Mouse (Mus musculus): ENCODE data around the gene Pik3r4.

The Pik3r4 gene

GRCm38 (mm10) chr9:105700702-105701101, 57.9 kb downstream of the Pik3r4 start:
- no peak for DNase-seq

GRCm38 (mm10) chr9:105701966-105702365, 59.2 kb downstream of the Pik3r4 start:
- DNase-seq: no peak

DNA sequence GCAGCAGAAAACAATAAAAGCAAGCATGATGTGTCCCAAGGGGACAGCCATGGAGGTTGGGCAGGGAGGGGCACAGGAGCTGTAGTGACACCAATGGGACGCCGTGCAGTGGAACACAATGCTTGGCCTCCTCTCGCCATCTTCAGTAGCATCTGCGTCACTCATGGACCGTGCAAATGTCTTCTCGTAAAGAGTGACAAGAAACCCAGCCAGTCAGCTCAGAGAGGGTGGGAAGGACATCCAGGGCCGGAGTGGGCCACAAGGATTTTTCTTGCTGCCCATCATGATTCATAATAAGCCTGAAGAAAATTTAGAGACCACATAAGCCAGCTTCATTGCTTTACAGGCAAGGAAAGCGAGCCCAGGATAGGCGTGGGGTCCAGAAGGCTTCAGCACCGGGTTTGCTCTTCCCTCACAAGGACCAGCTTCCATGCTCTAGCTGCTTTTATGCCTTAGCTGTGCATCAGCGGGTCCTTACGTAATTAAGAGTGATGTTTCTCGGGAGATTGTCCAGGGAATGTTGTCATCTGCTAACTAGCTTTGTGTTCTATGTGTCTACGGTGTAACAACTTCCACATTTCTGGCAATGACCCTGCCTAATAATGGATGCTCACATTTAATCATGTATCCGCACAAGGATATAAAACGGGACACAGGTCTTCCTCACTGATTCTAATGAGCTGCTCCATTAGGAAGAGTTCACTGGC, 61.6 kb downstream of the Pik3r4 start:
- no peak for DNase-seq

- DNase-seq: no peak
These were observed 62.2 kb downstream of the Pik3r4 start for GRCm38 (mm10) chr9:105705011-105705410.

DNA sequence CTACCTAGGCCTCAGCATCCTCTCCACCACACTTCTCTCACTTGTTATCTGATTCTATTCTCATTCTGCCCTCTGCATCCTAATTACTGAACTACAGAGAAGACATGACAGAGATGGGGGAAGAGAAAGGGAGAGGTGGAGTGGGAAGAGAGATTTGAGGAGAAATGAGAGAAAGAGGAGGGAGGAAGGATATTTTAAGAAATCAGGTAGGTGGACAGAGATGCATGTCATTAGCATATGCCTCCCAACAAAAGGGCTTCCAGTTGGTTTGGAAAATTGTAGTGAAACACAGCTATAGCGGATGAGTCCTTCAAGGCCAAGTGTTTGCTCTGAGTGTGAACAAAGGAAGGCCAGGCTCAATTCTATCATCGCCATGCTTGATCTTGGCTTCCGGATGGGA, 69.3 kb downstream of the Pik3r4 start:
- DNase-seq: no peak

DNA sequence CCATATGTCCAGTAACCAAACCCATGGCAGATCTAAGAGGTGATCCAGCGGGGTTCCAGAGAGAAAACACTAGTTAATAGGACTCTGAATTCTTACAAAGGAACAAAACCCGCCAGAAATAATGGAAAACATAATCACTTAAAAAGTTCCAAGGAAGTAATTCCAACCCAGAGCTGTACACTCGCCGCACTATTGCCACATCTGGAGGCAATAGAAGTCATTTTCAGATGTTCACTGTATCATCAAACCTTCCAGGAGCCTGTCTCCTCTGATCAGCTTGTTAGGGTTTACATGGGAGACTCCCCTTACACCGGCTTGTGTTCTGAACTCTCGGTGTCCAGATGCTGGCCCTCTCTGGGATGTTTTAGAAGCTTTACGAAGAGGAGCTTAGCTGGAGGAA, 76.6 kb downstream of the Pik3r4 start:
- DNase-seq: no peak

DNA sequence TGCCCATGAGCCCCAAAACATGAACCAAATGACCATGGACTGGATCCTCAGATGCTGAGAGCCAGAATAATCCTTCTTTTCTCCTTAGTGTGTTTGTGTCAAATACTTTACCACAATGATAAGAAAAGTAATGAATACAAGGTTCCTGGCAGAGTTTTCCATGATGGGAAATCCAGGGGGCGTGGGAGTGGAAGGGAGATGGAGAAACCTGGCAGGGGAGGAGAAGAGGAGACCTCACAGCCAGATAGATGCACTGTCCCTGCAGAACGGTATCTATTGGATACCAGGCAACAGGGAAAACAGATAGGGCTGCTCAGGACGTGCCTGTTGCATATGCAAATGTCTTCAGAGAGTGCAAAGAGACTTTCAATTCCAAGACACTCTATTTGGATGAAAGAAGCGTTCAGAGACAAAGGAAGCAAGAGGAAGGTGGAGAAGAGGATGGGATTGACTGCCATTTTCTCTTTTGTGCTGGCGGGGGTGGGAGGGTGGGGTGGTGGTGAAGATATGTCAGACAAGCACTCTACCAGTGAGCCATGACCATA, 77.1 kb downstream of the Pik3r4 start:
- DNase-seq: no peak

GRCm38 (mm10) chr9:105720430-105720829, 77.7 kb downstream of the Pik3r4 start:
- no peak for DNase-seq

GRCm38 (mm10) chr9:105731976-105732375, 89.2 kb downstream of the Pik3r4 start:
- DNase-seq: no peak

GRCm38 (mm10) chr9:105734651-105735050, 91.9 kb downstream of the Pik3r4 start:
- no peak for DNase-seq

GRCm38 (mm10) chr9:105735195-105735594, 92.4 kb downstream of the Pik3r4 start:
- no peak for DNase-seq

Data from cerebellum, adult 8-10 months (tissue).